Mouse (Mus musculus) liver, adult (tissue): ENCODE results near the gene Atp2b1.

Experiments used
- GATA4 ChIP-seq: IDR thresholded peaks from 2 replicates; pipeline ENCODE4 v1.6.1; 2014; ENCODE audit warnings: mild to moderate bottlenecking, low read length; ENCODE audit not compliant: insufficient replicate concordance

The Atp2b1 gene

DNA sequence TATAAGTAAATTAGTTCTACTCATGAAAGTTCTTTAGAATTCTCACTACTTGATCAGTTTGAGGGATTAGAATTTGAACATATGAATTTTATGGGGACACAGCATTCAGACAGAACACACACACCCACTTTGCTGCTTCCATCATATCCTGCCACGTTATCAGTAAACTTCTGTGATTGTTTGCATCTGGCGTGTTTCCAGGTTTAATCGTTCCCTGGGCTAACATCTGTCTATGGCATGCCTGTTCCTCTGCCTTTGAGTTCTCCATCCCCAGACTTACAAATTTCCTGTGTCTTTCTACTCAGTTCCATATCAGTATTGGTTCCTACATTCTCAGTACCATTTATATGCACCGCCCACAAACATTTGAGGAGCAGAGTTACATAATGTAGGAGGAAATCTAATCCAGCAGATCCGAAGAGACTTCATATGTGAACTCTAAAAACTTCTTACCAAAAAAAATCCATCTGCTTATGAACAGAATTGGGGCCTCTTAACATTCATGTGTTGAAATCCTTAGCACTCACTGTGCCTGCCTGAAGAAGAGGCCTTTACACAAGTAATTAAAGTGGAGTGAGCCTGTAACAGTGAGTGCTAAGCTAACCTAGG, 7.2 kb upstream of the Atp2b1 start:
- TF ChIP-seq GATA4 = peak; percentile 31; the same call in 1 of the 2 replicates

DNA sequence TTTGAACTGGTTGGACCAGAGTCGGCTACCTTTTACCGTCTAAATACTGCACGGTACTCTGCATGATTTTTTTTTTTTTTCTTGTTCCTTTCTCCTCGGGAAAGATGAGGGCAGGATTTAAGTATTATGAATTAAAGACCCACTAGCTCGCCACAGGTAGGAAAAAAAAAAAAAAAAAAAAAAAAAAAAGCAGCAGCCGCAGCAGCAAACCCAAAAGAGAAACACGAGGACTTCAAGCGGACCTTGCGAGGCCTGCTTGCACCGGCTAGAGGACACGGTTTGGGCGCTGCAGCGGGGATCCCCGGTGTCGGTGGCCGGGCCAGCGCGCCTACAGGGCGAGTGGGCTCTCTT, 621 bp upstream of the Atp2b1 start:
- no peak for TF ChIP-seq GATA4

DNA sequence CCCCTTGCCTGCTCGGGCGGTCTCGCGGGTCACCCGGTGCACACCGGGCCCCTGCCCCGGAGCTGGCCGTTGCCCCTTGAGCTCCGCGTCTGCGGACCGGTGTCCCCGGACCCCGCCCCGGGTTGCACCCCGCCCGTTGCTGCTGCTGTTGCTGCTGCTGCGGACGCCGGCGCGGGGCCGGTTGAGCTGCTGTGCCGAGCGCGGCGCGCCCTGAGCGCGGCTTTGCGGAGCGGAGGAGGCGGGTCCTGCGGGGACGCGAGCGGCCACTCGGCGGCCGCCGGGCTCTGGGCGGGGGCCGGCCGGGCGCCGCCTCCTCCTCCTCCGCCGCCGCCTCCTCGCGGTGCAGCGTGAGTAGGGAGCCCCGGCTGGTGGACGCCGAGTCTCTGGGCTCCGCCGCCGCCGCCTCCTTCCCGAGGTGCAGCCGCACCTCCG, 620 bp downstream of the Atp2b1 start:
- no peak for TF ChIP-seq GATA4

DNA sequence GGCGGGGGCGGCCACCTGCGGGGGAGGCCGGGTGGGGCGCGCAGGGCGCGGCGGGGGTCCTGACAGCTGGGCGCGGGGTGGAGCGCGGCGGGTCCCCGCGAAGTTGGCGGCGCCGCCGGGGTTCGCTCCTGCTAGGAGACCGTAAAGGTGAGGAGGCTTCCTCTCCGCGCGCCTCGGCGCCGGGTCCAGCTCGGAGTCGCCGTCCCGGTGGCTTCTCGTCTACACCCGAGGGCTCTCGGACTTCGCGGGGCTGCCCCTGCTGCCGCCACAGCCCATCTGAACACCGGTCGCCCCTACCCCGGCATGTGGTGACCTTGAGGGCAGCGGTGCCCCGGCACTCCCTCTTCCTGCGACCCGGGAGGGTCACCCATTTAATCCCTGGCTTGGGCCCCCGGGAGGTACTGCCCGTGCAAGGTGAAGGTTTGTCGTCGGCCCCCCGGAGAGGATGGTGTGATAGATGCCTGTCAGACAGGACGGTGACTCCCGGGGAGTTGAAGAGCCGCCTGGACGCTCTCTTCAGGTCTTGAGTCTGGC, 1.3 kb downstream of the Atp2b1 start:
- TF ChIP-seq GATA4 = no peak

DNA sequence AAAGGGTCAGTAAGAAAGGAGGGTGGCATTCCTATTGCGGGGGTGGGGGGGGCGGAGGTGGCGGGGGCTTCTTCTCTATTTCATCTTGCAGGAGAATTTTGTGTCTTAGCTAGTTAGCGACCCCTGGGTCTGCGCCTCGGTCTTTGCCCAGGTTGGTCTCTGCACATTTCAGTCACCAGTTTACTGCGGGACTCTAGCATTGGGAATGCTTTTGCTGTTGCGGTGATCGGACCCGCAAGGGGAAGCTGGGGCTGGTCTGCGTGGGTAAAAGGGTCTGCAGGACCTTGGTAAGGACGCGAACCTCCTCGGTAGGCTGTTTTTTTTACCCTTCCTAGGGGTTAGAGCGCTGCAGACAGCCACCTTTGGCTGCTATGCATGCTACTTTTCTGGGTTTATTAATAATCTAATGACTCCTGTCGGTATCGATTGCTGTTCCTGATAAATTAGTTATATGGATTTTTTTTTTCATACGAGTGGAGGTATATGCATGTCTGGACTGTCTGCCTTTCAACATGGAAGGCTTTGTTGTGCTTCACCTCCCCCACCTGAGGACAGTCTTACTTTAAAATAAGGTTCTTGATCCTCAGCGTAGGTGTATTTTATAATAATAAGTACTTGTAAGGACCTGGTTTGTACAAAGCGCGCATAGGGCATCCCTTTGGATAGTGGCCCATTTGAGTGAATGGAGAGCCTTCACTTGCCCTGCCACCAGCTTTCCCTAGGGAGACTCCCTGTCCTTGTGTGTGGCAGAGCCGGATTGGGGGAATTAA, 2.0 kb downstream of the Atp2b1 start:
- no peak for TF ChIP-seq GATA4

DNA sequence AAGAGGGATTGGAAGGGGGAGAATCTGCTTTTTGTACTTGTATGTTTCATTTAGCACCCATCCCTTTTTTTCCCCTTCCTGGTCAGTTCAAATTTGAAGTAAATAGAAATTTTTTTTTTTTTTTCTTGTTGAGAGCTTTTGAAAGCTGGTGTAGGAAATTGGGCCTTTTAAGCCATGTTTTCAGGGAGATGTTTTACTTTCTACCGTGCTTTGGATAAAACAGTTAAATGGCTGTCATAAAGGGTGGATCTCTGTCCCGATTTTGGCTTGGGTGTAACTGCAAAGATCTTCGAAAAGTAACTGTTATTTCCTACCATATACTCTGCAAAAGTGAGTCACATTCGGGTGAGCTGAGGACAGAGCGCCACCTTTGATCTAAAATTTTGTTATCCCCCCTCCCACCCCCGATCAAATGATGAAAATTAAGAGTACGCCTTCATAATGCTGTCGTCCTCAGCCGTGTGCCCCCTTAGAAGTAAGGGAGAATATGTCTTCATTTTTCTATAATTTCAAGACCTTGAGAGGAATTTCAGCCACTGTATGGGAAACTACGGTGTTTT, 2.7 kb downstream of the Atp2b1 start:
- no peak for TF ChIP-seq GATA4

DNA sequence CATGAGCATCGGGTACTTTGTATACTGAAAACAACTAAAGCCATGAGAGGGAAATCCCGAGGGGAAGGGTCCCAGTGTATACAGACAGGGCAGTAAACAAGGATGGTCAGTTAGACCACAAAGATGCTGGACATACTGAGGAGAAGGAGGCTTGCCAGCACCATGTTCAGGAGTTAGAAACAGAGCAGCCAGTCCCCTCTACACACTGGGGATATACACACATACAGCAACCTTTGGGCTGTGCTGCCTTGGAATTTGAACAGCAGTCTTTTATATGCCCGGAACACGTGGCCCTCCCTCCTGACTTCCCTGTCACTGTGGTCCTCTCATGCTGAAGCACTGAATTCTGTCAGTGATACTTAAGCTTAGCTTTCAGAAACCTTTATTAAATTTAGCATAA, 10.9 kb downstream of the Atp2b1 start:
- TF ChIP-seq GATA4 = no peak

DNA sequence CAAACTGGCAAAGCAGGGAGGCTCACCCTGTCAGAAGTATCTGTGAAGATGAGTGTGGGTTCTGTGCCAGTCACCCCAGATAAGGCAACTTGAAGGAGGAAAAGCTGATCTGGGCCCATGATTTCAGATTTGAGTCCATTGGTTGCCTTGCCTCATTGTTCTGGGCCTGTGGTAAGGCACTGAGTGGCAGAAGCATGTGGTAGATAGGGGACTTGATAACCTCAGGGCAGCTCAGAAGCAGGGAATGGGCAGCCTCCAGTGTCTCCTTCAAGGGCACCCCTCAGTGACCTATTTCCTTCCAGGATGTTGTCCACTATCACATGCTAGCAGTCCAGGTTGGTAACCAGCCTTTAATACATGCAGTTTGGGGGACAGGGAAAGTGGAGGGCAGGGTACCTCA, 12.8 kb downstream of the Atp2b1 start:
- no peak for TF ChIP-seq GATA4

DNA sequence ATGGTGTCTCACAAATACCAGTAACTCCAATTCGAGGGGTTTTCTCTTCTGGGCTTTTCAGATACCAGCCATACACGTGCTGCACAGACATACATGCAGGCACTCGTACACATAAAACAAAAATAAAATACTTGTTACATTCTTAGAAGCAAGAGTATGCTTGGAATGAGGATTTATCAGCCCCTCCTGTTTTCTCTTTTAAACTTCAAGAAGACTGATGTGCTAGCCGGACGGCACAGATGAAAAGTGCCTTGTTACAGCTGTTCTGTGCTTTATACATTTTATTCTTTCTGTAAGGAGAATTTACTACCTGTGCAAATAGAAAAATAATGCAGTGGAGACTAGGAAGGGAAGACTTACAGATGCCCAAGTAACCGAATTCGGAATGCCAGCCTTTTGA, 15.2 kb downstream of the Atp2b1 start:
- no peak for TF ChIP-seq GATA4

DNA sequence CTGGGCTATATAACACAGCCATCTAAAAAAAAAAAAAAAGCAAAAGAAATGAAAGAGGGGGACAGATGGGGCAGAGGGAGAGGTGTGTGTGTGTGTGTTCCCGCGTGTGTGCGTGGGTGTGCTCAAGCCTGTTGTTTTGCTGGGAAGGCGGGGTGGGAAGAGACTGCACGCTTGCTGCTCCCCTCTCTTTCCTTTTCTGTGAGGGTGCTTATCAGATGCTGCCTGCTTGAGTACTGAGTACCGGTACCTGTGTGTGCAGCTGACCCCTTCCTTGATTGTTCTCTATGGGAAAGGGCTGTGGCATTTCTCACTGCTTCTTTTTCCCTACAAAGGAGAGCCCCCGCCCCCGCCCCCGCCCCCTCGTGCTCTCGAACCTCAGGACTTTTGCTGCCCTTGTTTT, 15.9 kb downstream of the Atp2b1 start:
- TF ChIP-seq GATA4 = no peak

DNA sequence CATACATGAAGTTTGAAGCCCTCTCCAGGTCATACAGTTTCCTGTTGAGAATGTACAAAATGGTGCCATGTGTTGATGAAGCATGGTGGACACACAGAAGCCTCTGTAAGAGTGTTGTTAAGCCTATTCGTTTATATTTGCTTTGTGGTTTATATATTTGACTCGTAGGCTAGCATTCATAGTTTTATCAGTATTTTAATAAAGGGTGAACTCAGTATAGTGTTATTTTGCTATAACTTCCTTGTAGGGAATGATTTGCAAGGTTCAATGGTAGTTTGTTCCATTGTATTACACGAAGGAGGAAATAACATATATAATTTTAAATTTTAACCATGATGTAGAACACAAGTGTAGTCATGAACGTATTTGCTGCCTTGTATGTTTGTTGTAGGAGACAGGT, 25.9 kb downstream of the Atp2b1 start:
- TF ChIP-seq GATA4 = no peak

DNA sequence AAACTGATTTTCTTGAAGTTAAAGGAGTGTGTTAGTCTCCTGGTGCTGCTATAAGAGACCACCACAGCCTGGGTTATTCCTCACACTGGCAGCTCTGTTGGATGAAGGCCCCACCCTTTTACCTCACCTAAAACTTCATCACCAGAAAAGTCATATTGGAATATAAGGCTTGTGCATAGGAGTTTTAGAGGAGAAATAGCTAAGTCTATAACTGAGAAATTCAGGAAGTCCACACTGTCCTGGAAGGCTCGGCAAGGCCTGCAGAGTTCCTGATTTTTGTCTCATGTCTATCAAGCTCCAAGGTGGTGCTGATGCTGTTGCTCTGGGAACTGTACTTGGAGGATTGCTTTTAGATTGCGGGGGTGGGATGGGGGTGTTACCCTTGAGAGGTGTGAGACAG, 26.6 kb downstream of the Atp2b1 start:
- TF ChIP-seq GATA4 = no peak

DNA sequence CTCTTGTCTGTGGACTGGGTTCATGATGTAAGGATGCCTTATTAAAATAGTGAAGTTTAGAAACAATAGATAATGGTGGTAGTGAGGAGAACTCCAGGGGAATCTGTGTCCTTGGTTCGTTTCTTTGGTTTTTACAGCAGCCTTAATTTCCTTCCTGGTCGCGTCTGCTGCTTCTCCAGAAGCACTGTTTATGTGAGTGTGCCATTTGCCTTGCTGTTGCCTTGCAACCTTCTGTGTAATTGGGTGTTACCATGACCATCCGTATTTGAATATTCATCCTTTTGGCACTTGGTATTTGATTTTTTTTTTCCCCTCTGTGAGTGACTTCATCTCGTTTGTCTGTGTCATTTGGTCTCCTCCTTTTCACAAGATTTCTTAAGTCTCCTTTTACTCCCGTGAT, 27.8 kb downstream of the Atp2b1 start:
- TF ChIP-seq GATA4 = no peak

DNA sequence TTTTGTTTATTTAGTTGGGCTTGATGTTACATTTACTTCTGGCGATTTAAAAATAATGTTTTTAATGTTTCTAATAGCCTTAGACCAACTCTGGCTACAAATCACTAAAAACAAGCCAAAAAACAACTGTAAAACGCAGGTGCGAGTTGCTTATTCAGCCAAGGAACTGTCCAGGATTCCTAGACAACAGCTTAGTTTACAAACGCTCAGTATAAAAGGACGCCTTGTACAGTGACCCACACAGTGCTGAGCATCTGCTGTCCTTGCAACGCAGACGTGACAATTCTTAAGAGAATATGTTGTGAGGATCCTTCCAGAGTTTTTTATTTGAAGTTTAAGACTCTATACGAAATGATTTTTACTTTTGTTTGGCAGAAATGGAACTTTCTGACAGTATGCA, 28.8 kb downstream of the Atp2b1 start:
- TF ChIP-seq GATA4 = no peak

DNA sequence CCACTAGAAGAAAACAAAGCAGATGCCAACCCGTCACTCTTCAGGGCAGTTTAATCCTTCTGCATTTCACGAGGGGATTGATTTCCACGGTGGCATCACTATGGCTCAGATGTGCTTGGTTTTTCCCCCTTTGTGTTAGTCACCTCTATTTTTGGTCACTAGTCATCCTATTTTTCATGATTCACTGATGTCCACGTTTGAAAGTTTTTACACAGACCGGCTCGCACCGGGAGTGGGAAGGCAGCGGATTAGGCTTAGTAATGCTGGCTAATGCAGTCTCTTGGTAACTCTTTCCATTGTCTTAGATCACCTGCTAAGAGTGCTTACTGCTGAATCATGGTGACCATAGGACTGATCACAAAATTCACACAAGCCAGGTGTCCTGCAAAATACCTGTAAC, 29.7 kb downstream of the Atp2b1 start:
- no peak for TF ChIP-seq GATA4

DNA sequence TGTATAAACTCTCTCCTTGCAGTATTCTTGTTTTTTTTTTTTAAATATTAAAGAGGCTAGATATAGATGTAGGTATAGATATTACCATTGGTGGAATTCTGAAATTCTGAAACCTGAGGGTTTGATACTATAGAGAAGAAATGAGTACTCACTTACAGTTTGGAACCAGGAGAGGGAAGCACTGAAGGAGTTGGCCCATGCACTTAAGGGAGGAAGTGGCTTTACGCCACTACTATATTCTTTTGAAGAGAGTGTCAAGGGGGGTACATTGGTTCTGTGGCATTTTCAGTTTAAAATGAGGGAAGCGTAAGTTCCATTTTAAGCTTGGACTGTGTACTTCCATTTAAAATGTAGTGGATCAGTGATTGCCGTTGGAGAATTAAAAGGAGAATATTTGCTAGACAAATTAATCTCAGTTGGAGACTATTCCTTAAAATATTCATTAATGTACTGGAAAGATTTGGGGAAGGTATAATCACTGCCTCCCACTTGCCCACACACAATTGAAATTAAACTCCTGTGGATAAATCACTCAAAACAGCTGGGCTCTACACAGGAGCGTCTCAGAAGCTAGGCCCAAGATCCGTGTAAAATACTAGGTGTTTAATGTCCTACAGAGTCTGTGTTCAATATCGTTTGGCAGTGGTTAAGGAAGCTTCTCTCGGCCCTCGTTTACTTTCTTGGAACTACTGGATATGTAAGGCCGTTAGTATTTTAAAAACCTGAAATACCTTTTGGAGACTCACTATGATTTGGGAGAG, 32.0 kb downstream of the Atp2b1 start:
- TF ChIP-seq GATA4 = no peak
